In genomic region chr14:55091209-55091865, GRCm38 (mm10) we compare ENCODE assay signal across 8 mouse cellular contexts. TPM values are rescaled to one million over a fixed set of nuclear protein-coding genes. Genes with fewer than 3 reads are reported as not detected.
A peak's percentile ranks its signal among the peaks of the same experiment; 100 is the strongest.
DNase-seq lines count a peak whose midpoint lies in the region; ATAC-seq and TF ChIP-seq lines count a peak whose summit lies in the region.

No protein-coding gene starts in this region.

- no peak for TF ChIP-seq CTCF in G1E (IDR thresholded peaks at IDR 0.05; ENCODE audit: low read depth, low read length)
- TF ChIP-seq CTCF in hindbrain, postnatal 0 days (IDR thresholded peaks at IDR 0.05; ENCODE audit: low read depth) = no peak

- H3K36me3 ChIP-seq in kidney, embryonic 14.5 days (ENCODE audit: control insufficient read depth, insufficient read depth, low read length) = no peaks in the 10 kb centered on the region
- H3K36me3 ChIP-seq in G1E (replicated peaks) = peaks cover 3% of the 10 kb centered on the region
- no peaks in the 10 kb centered on the region for H3K36me3 ChIP-seq in hindbrain, postnatal 0 days (ENCODE audit: insufficient read depth, low read length)
- H3K36me3 ChIP-seq in midbrain, embryonic 14.5 days (ENCODE audit: control insufficient read depth, insufficient read depth, low read length) = peaks cover 4% of the 10 kb centered on the region; the same call in 1 of the 2 replicates

- H3K4me1 ChIP-seq in kidney, embryonic 14.5 days (ENCODE audit: control insufficient read depth, insufficient read depth, low read length) = peaks cover 19% of the 10 kb centered on the region; the same call in 1 of the 2 replicates
- peaks cover 41% of the 10 kb centered on the region for H3K4me1 ChIP-seq in G1E (ENCODE audit: insufficient read depth, low read depth, low read length)
- H3K4me1 ChIP-seq in hindbrain, postnatal 0 days (ENCODE audit: insufficient read depth, low read length) = peaks cover 25% of the 10 kb centered on the region
- H3K4me1 ChIP-seq in midbrain, embryonic 14.5 days (ENCODE audit: control insufficient read depth, insufficient read depth, low read length) = peaks cover 51% of the 10 kb centered on the region

- peak overlapping the region; percentile 73 for H3K9ac ChIP-seq in kidney, embryonic 14.5 days (ENCODE audit: low read depth, low read length)
- H3K9ac ChIP-seq in hindbrain, postnatal 0 days (replicated peaks; ENCODE audit: low read length) = peak overlapping the region; percentile 90
- peak overlapping the region; percentile 89 for H3K9ac ChIP-seq in midbrain, embryonic 14.5 days (replicated peaks; ENCODE audit: low read length)

- peak overlapping the region; percentile 62; the same call in 1 of the 2 replicates for H3K27ac ChIP-seq in kidney, embryonic 14.5 days (ENCODE audit: low read depth, low read length)
- H3K27ac ChIP-seq in hindbrain, postnatal 0 days = peak overlapping the region; percentile 90
- H3K27ac ChIP-seq in midbrain, embryonic 14.5 days (replicated peaks; ENCODE audit: low read depth, low read length) = peak overlapping the region; percentile 95

- H3K4me3 ChIP-seq in kidney, embryonic 14.5 days (ENCODE audit: low read length) = peak overlapping the region; percentile 64
- H3K4me3 ChIP-seq in G1E (ENCODE audit: low read depth, low read length) = peak overlapping the region; percentile 76
- H3K4me3 ChIP-seq in hindbrain, postnatal 0 days (ENCODE audit: low read length) = peak overlapping the region; percentile 62
- H3K4me3 ChIP-seq in midbrain, embryonic 14.5 days (replicated peaks; ENCODE audit: low read depth, low read length) = peak overlapping the region; percentile 68

- ATAC-seq in kidney, embryonic 14.5 days (ENCODE audit: low FRiP score, low TSS enrichment) = no peak
- ATAC-seq in G1E (ENCODE audit: extremely low read depth, insufficient number of reproducible peaks, low FRiP score, poor library complexity, severe bottlenecking) = no peak
- ATAC-seq in hindbrain, postnatal 0 days = peak; percentile 6
- no peak for ATAC-seq in midbrain, embryonic 14.5 days (ENCODE audit: low FRiP score, low TSS enrichment)

- H3K9me3 ChIP-seq in kidney, embryonic 14.5 days (ENCODE audit: control insufficient read depth, low read length) = no peaks in the 10 kb centered on the region
- H3K9me3 ChIP-seq in G1E (replicated peaks) = no peaks in the 10 kb centered on the region
- no peaks in the 10 kb centered on the region for H3K9me3 ChIP-seq in hindbrain, postnatal 0 days (ENCODE audit: low read length)
- no peaks in the 10 kb centered on the region for H3K9me3 ChIP-seq in midbrain, embryonic 14.5 days (ENCODE audit: control insufficient read depth, low read length)

- 3% methylated on average over 32 of the region's 34 CpGs for WGBS in kidney, embryonic 14.5 days
- WGBS in hindbrain, postnatal 0 days = 1% methylated on average over 34 of the region's 34 CpGs
- WGBS in midbrain, embryonic 14.5 days = 3% methylated on average over 34 of the region's 34 CpGs

- DNase-seq in kidney, adult 8-10 months = no peak
- no peak for DNase-seq in G1E (ENCODE audit: low spot score)
- DNase-seq in cerebellum, postnatal 36 days = peak; percentile 44 to 46
- DNase-seq in hindbrain, postnatal 0 days (ENCODE audit: low spot score) = peak; percentile 45
- peak; percentile 60 for DNase-seq in midbrain, embryonic 14.5 days
- no peak for DNase-seq in ovary, adult 18-20 months (ENCODE audit: low spot score)
- no peak for DNase-seq in right cerebral cortex, postnatal 25 days

- H3K4me2 ChIP-seq in kidney, embryonic 14.5 days (replicated peaks; ENCODE audit: low read depth, low read length) = peak overlapping the region; percentile 79
- peak overlapping the region; percentile 63 for H3K4me2 ChIP-seq in hindbrain, postnatal 0 days (ENCODE audit: low read depth, low read length)
- H3K4me2 ChIP-seq in midbrain, embryonic 14.5 days (ENCODE audit: low read length) = peak overlapping the region; percentile 76

- no peaks in the 10 kb centered on the region for H3K27me3 ChIP-seq in kidney, embryonic 14.5 days (ENCODE audit: control insufficient read depth, insufficient read depth, low read length)
- H3K27me3 ChIP-seq in G1E (ENCODE audit: insufficient read depth, low read length) = no peaks in the 10 kb centered on the region
- H3K27me3 ChIP-seq in hindbrain, postnatal 0 days (ENCODE audit: insufficient read depth, low read length) = no peaks in the 10 kb centered on the region
- H3K27me3 ChIP-seq in midbrain, embryonic 14.5 days (ENCODE audit: control insufficient read depth, insufficient read depth, low read length) = no peaks in the 10 kb centered on the region

RNA-seq across cellular contexts. Expression of gene Zfhx2, which starts 0.8 kb away (rescaled TPM):
- polyA plus RNA-seq in kidney, embryonic 14.5 days (2014; fragmentation: Nextera tagmentation; extraction: Ambion mirVana) = 5.8 and 6.4 TPM in 2 replicates
- total RNA-seq in G1E (2014; fragmentation: Nextera tagmentation) (7.9 and 8.6 TPM in 2 replicates), G1E (2017) (1.5 and 1.9 TPM in 2 replicates)
- polyA plus RNA-seq in G1E (2012) = 2.8 and 2.9 TPM in 2 replicates
- 10.7 and 10.9 TPM in 2 replicates for total RNA-seq in hindbrain, postnatal 0 days (2014; rRNA removed)
- 8.1 and 8.4 TPM in 2 replicates for polyA plus RNA-seq in hindbrain, postnatal 0 days (2015; fragmentation: Nextera tagmentation; extraction: Ambion mirVana)
- 24.9 and 28.4 TPM in 2 replicates for polyA plus RNA-seq in midbrain, embryonic 14.5 days (2014; fragmentation: Nextera tagmentation; extraction: Ambion mirVana)

RNA-seq across cellular contexts. Expression of gene Thtpa, which starts 3.2 kb away (rescaled TPM):
- 14.5 and 21.8 TPM in 2 replicates for polyA plus RNA-seq in kidney, embryonic 14.5 days (2014; fragmentation: Nextera tagmentation; extraction: Ambion mirVana)
- total RNA-seq in G1E (2014; fragmentation: Nextera tagmentation) = 15.2 and 17.1 TPM in 2 replicates
- 16.3 and 17.2 TPM in 2 replicates for total RNA-seq in G1E (2017)
- 2.6 and 3.7 TPM in 2 replicates for polyA plus RNA-seq in G1E (2012)
- 37.7 and 44.1 TPM in 2 replicates for total RNA-seq in hindbrain, postnatal 0 days (2014; rRNA removed)
- 31.8 and 32.8 TPM in 2 replicates for polyA plus RNA-seq in hindbrain, postnatal 0 days (2015; fragmentation: Nextera tagmentation; extraction: Ambion mirVana)
- 27.9 and 33.7 TPM in 2 replicates for polyA plus RNA-seq in midbrain, embryonic 14.5 days (2014; fragmentation: Nextera tagmentation; extraction: Ambion mirVana)

RNA-seq across cellular contexts. Expression of gene Ap1g2, which starts 15.1 kb away (rescaled TPM):
- 11.4 and 17.8 TPM in 2 replicates for polyA plus RNA-seq in kidney, embryonic 14.5 days (2014; fragmentation: Nextera tagmentation; extraction: Ambion mirVana)
- 45.8 and 47.8 TPM in 2 replicates for total RNA-seq in G1E (2014; fragmentation: Nextera tagmentation)
- 17.1 and 31.8 TPM in 2 replicates for total RNA-seq in G1E (2017)
- polyA plus RNA-seq in G1E (2012) = 16.0 and 21.8 TPM in 2 replicates
- 5.7 and 6.5 TPM in 2 replicates for total RNA-seq in hindbrain, postnatal 0 days (2014; rRNA removed)
- polyA plus RNA-seq in hindbrain, postnatal 0 days (2015; fragmentation: Nextera tagmentation; extraction: Ambion mirVana) = 5.9 and 6.1 TPM in 2 replicates
- polyA plus RNA-seq in midbrain, embryonic 14.5 days (2014; fragmentation: Nextera tagmentation; extraction: Ambion mirVana) = 6.8 and 7.6 TPM in 2 replicates

RNA-seq across cellular contexts. Expression of gene Jph4, which starts 25.4 kb away (rescaled TPM):
- polyA plus RNA-seq in kidney, embryonic 14.5 days (2014; fragmentation: Nextera tagmentation; extraction: Ambion mirVana) = 0.43 and 0.55 TPM in 2 replicates
- total RNA-seq in G1E (2014; fragmentation: Nextera tagmentation) (not detected in 2 replicates), G1E (2017) (0.06 and 0.11 TPM in 2 replicates)
- not detected in 2 replicates for polyA plus RNA-seq in G1E (2012)
- 124 and 126 TPM in 2 replicates for total RNA-seq in hindbrain, postnatal 0 days (2014; rRNA removed)
- polyA plus RNA-seq in hindbrain, postnatal 0 days (2015; fragmentation: Nextera tagmentation; extraction: Ambion mirVana) = 28.3 and 29.4 TPM in 2 replicates
- 31.1 and 38.9 TPM in 2 replicates for polyA plus RNA-seq in midbrain, embryonic 14.5 days (2014; fragmentation: Nextera tagmentation; extraction: Ambion mirVana)

Comparison
In these comparisons a context has a peak if more than half of its experiments do, and no peak if none do; other contexts are left out.
1. DNase-seq: peak in cerebellum, postnatal 36 days (2 of 2), hindbrain, postnatal 0 days (single experiment) and midbrain, embryonic 14.5 days (single experiment); none in kidney, adult 8-10 months (0 of 2), G1E (single experiment), ovary, adult 18-20 months (single experiment) and right cerebral cortex, postnatal 25 days (single experiment).
2. Peak in every context shown above with its lines, with median percentiles within 50 percentile points of each other: H3K27ac ChIP-seq, H3K4me2 ChIP-seq, H3K4me3 ChIP-seq and H3K9ac ChIP-seq.